ENCODE assay signal across 8 mouse cellular contexts in the genomic region with DNA sequence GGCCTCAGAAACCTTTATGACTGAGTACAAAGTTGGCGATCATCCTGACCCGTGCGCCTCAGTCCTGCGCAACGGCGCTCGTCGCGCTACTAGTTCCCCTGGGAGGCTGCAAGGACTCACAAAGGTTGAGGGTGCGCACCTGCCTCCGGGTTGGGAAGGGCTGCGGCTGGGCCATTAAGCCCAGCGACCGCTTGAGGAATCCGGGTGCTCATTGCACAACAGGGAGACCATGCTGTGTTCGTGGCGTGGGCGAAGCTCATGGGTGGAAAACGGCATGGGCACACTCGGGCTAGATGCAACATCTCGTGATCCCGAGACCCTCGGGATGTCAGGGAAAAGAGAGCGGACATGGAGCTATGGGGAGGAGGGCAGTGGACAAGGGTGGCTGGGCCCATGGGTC. TPM values are rescaled to one million over a fixed set of nuclear protein-coding genes. Genes with fewer than 3 reads are reported as not detected.
A peak's percentile ranks its signal among the peaks of the same experiment; 100 is the strongest.
DNase-seq lines count a peak whose midpoint lies in the region; ATAC-seq and TF ChIP-seq lines count a peak whose summit lies in the region.

No protein-coding gene starts in this region.

- DNase-seq in lung, embryonic 14.5 days: no peak
- DNase-seq in lung, postnatal 4 days: no peak
- no peak for DNase-seq in cerebellum, adult 9-10 months
- no peak for DNase-seq in B cell, adult 2 months
- no peak for DNase-seq in embryo, embryonic 11 days

- TF ChIP-seq CTCF in lung, embryonic 14.5 days (IDR thresholded peaks at IDR 0.05; ENCODE audit: low read depth): no peak

- no peaks in the 10 kb centered on the region for H3K27me3 ChIP-seq in lung, embryonic 14.5 days (ENCODE audit: insufficient read depth, low read length)
- no peaks in the 10 kb centered on the region for H3K27me3 ChIP-seq in embryonic facial prominence, embryonic 13.5 days
- no peaks in the 10 kb centered on the region for H3K27me3 ChIP-seq in intestine, embryonic 16.5 days (replicated peaks; ENCODE audit: control insufficient read depth, insufficient read depth, low read length)
- H3K27me3 ChIP-seq in neural tube, embryonic 12.5 days (replicated peaks): no peaks in the 10 kb centered on the region

- H3K27ac ChIP-seq in lung, embryonic 14.5 days (ENCODE audit: low read depth): peak overlapping the region; percentile 100
- H3K27ac ChIP-seq in embryonic facial prominence, embryonic 13.5 days: peak overlapping the region; percentile 100
- peak overlapping the region; percentile 100 for H3K27ac ChIP-seq in intestine, embryonic 16.5 days (ENCODE audit: low read length)
- H3K27ac ChIP-seq in neural tube, embryonic 12.5 days: peak overlapping the region; percentile 92

- H3K4me2 ChIP-seq in lung, embryonic 14.5 days: peak overlapping the region; percentile 95
- H3K4me2 ChIP-seq in embryonic facial prominence, embryonic 13.5 days: peak overlapping the region; percentile 88
- H3K4me2 ChIP-seq in intestine, embryonic 16.5 days (ENCODE audit: low read depth, low read length): peak overlapping the region; percentile 91
- peak overlapping the region; percentile 62 for H3K4me2 ChIP-seq in neural tube, embryonic 12.5 days (replicated peaks)

- ATAC-seq in lung, embryonic 14.5 days (ENCODE audit: insufficient read depth): peak; percentile 23; the same call in 1 of the 2 replicates
- ATAC-seq in embryonic facial prominence, embryonic 13.5 days (ENCODE audit: insufficient number of reproducible peaks, insufficient read depth, low FRiP score, low TSS enrichment, low read depth): no peak
- ATAC-seq in intestine, embryonic 16.5 days: peak; percentile 6
- no peak for ATAC-seq in neural tube, embryonic 12.5 days (ENCODE audit: low FRiP score, low read depth)

- peaks cover 29% of the 10 kb centered on the region for H3K4me1 ChIP-seq in lung, embryonic 14.5 days (ENCODE audit: insufficient read depth)
- peaks cover 37% of the 10 kb centered on the region for H3K4me1 ChIP-seq in embryonic facial prominence, embryonic 13.5 days
- H3K4me1 ChIP-seq in intestine, embryonic 16.5 days (ENCODE audit: control insufficient read depth, insufficient read depth, low read length): peaks cover 59% of the 10 kb centered on the region
- H3K4me1 ChIP-seq in neural tube, embryonic 12.5 days: peaks cover 47% of the 10 kb centered on the region

- H3K4me3 ChIP-seq in lung, embryonic 14.5 days (ENCODE audit: low read depth, low read length): peak overlapping the region; percentile 50
- H3K4me3 ChIP-seq in embryonic facial prominence, embryonic 13.5 days: peak overlapping the region; percentile 51
- peak overlapping the region; percentile 58 for H3K4me3 ChIP-seq in intestine, embryonic 16.5 days (ENCODE audit: low read length)
- peak overlapping the region; percentile 35 for H3K4me3 ChIP-seq in neural tube, embryonic 12.5 days

- no peaks in the 10 kb centered on the region for H3K36me3 ChIP-seq in lung, embryonic 14.5 days (ENCODE audit: insufficient read depth)
- H3K36me3 ChIP-seq in embryonic facial prominence, embryonic 13.5 days: no peaks in the 10 kb centered on the region
- H3K36me3 ChIP-seq in intestine, embryonic 16.5 days (ENCODE audit: control insufficient read depth, insufficient read depth, low read length): no peaks in the 10 kb centered on the region
- H3K36me3 ChIP-seq in neural tube, embryonic 12.5 days: no peaks in the 10 kb centered on the region

- H3K9me3 ChIP-seq in lung, embryonic 14.5 days (ENCODE audit: low read depth, low read length): no peaks in the 10 kb centered on the region
- H3K9me3 ChIP-seq in embryonic facial prominence, embryonic 13.5 days: no peaks in the 10 kb centered on the region
- no peaks in the 10 kb centered on the region for H3K9me3 ChIP-seq in intestine, embryonic 16.5 days (ENCODE audit: control insufficient read depth, low read length)
- no peaks in the 10 kb centered on the region for H3K9me3 ChIP-seq in neural tube, embryonic 12.5 days

- H3K9ac ChIP-seq in lung, embryonic 14.5 days: peak overlapping the region; percentile 96
- peak overlapping the region; percentile 93 for H3K9ac ChIP-seq in embryonic facial prominence, embryonic 13.5 days
- H3K9ac ChIP-seq in intestine, embryonic 16.5 days (ENCODE audit: low read depth, low read length): peak overlapping the region; percentile 84
- H3K9ac ChIP-seq in neural tube, embryonic 12.5 days: peak overlapping the region; percentile 87

- WGBS in lung, embryonic 14.5 days: 3% methylated on average over 24 of the region's 24 CpGs
- WGBS in embryonic facial prominence, embryonic 13.5 days: 3% methylated on average over 24 of the region's 24 CpGs
- WGBS in intestine, embryonic 16.5 days: 3% methylated on average over 24 of the region's 24 CpGs
- WGBS in neural tube, embryonic 12.5 days: 1% methylated on average over 24 of the region's 24 CpGs

RNA-seq across cellular contexts. Expression of a gene that starts 16.7 kb away (rescaled TPM):
- polyA plus RNA-seq in lung, embryonic 14.5 days (2014; fragmentation: Nextera tagmentation; extraction: Ambion mirVana): not detected in 2 replicates
- polyA plus RNA-seq in embryonic facial prominence, embryonic 13.5 days (2015; fragmentation: Nextera tagmentation; extraction: Ambion mirVana): not detected in 2 replicates
- not detected in 2 replicates for polyA plus RNA-seq in intestine, embryonic 16.5 days (2015; fragmentation: Nextera tagmentation; extraction: Ambion mirVana)
- not detected in 2 replicates for polyA plus RNA-seq in neural tube, embryonic 12.5 days (2016; fragmentation: Nextera tagmentation; extraction: Ambion mirVana)

RNA-seq across cellular contexts. Expression of a gene that starts 16.8 kb away (rescaled TPM):
- not detected in 2 replicates for polyA plus RNA-seq in lung, embryonic 14.5 days (2014; fragmentation: Nextera tagmentation; extraction: Ambion mirVana)
- polyA plus RNA-seq in embryonic facial prominence, embryonic 13.5 days (2015; fragmentation: Nextera tagmentation; extraction: Ambion mirVana): not detected in 2 replicates
- 0.46 and 0.88 TPM in 2 replicates for polyA plus RNA-seq in intestine, embryonic 16.5 days (2015; fragmentation: Nextera tagmentation; extraction: Ambion mirVana)
- 0.15 and 0.40 TPM in 2 replicates for polyA plus RNA-seq in neural tube, embryonic 12.5 days (2016; fragmentation: Nextera tagmentation; extraction: Ambion mirVana)

Comparison
In these comparisons a context has a peak if more than half of its experiments do, and no peak if none do; other contexts are left out.
1. ATAC-seq: peak in lung, embryonic 14.5 days (single experiment) and intestine, embryonic 16.5 days (single experiment); none in embryonic facial prominence, embryonic 13.5 days (single experiment) and neural tube, embryonic 12.5 days (single experiment).
2. Peak in every context shown above with its lines, with median percentiles within 50 percentile points of each other: H3K27ac ChIP-seq, H3K4me2 ChIP-seq, H3K4me3 ChIP-seq and H3K9ac ChIP-seq.